Mouse (Mus musculus) left cerebral cortex, adult 9 months (tissue): ENCODE measurements around the gene Phldb2.

Experiments
- DNase-seq, 2 experiments: peaks; one replicate each; pipeline ENCODE4 v3.0.0; 2022; ENCODE audit warnings: low spot score in 2 of 2

The Phldb2 gene

DNA sequence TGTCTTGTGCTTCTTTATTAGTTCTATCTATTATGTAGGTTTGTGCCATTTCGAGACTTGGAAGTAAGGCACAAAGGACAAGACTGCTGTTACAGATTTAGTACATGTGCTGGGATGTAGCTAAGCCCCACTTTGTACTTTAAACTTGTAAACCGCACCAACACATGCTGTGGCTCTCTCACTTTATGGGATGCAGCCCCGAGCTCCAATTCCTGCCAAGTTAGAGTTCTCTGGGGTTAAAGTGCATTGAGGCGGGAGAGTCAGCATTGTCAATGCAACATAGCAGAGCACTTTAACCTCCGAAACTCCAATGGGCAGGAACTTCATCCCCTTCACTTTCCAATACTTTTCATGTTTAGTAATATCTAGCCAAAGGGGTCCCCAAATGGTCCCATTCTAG is 224.2 kb downstream of the Phldb2 start:
- DNase-seq, result no peak

DNA sequence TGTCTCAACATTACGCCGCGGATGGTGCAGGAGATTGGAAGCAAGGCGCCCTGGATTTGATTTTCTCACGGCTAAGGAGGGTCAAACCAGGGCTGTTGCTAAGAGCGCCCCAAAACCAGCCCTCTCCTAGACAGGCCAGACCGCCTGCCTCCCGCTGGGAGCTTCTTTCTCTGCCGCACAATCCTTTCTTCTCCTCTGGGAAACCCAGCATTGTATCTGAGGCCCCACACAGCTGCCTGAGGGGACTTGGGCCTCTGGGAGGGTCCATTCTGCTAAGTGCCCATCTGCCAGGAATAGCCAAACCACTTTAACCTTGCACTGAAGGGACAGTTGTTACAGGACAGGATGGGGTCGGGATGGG is 228.7 kb downstream of the Phldb2 start:
- peak in 1 of 2 experiments; percentile 60 for DNase-seq

DNA sequence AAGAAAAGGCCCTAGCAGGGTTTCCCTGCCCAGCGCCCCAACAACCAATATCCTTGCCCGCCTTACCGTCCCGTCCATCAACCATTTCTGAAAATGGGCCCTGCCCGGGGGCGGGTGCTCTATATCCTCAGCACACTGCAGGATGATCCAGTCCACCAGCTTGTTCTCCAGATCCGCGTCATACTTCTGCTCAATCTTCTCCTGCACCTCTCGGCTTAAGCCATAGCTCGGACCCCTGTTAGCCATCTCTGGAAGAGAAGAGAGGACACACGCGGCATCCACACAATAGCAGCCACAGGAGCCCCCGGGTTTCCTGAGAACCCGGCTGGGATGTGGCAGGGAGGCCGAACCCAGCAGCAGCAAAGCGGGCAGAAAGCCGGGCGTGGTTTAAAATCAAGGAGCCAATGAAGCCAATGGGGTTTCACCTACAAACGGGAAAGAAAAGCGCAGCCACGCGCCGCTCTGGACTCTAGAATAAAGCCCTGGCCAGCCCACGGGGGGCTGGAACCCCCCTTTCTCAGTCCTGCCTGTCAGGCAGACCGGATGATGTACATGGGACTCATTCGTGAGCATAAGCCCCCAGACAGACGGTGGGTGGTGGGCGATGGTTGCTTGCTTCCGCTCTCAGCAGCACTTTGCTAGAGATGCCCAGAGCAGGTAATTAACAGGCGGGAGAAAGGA is 229.2 kb downstream of the Phldb2 start, which contains the start of gene Tagln3:
TSS of gene Tagln3 (minus strand) at position 548 of the 681 bp plus-strand sequence.
- DNase-seq, result peak in 1 of 2 experiments; percentile 79

DNA sequence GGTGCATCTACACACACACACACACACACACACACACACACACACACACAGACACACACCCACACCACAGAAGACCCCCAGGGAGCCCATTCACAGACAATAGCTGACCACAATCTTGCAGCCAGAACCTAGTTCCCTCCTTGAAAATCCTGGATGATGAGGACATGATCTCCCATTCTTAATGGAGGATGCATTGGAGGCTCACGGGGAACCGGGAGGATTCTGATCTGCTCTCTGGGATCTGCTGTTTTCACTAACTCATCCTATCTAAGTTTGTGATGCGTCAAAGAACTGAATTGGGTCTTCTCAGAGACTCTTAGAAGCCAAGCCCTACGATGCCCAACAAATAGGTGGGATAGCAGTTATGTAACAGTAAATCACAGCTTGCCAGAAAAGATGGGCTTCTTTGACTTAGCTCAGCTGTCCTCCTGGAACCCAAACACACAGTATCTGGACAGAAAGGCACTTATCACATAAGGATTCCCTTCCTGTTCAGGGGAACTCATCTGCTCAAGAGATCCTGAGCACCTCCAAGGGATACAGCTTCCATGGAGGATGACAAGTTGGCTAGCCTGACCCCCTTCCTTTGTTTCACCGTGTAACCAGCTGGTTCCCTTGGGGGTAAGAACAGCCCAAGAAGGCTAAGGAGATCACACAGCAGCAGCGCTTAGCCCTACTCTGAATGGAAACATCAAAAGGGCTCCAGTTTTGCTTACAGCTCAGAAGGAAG is 230.1 kb downstream of the Phldb2 start:
- peak in 1 of 2 experiments; percentile 47 for DNase-seq

DNA sequence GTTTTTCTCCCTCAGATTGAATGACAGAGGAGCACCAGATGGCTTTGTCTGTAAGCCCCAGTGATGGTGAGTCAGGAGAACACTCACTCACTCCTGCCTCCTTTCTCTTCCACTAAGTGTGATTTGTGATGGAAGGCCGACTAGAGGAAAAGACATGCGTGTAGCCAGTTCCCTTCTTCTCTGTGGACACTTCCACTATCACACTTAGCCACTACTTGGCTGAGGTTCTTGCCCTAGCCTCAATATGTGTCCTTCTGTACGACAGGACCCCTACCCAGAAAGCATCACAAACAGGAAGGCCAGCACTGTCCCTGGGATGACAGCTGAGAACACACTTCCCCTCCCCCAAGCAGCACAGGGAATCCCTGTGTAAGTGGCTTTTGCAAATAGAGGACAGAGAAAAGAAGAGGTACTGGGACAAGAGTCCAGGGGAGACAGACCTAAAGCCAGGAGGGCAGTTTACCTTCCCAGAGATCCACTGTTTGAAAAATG is 230.9 kb downstream of the Phldb2 start:
- DNase-seq, result peak in 1 of 2 experiments; percentile 49

DNA sequence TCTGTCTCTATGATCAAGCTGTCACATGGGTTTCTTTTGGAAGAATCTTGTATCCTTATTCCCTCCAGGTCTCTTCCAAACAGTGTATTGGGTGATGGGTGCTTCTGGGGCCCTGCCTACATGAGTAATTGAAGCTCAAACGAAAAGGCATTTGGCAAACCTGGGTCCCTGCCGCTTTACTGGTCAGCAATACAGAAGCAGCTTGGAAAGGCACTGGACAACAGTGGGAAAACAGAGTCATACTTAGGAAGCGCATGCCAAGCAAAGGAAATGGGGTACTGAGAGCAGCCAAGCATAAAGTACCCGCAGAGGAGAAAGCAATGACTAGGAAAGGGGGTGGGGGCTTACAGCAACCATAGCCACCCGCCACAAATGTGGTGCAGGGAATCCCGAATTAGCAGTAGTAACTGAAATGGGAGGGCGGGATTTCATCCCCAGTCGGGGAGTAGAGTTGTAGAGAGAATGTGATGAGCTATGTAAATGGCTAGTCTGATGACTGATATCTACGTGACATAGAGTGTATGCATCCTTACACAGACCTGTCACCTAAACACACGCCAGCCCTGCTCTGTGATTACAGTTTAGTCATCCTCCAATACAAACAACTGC is 233.3 kb downstream of the Phldb2 start:
- DNase-seq, result no peak

DNA sequence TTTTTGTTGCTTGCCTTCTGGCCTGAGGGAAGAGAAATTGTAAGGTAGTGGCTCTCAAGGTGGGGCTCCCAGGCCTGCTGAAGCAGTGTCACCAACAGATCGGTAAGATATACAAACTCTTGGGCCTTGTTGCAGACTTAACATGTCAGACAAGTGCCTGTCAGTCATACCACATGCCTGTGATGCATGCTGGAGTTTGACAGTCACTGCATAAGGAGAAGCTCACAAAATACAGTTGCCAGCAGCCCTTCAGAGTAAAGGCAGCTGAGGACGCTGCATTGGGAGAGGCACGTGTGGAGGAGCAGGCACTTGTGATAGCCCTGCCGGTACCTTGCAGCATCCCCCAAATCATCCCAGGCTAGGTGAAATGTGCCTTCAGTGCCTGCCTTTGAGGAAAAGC is 235.1 kb downstream of the Phldb2 start:
- no peak for DNase-seq

DNA sequence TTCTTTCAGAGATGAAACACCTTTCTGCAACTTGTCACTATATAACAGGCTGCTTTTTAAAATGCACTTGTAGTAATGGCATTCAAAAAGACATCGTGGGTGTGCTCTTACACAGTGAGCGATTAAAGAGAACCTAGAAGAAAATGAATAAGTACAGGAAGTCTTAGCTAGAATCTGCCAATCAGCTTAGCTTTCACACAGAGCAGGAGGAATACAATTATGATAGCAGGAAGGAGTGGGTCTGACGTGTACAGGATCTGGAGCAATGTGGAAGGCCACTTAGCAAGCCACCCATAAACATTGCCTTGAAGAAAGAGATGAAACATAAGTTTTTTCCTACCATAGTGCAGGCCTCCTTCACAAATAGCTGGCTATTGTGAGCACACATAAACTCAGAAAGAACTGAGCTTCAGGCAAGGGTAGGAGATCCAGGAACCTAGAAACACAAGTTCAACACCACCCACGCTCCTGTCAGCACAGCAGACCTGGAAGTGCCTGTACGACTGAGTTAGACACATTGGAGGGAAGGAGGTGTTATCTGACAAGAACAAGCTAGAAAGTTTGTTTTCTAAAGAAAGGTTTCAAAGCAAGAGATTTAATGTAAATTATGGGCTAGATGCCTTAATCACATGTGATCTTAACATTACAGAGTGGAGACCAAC is 238.8 kb downstream of the Phldb2 start:
- DNase-seq, result no peak

DNA sequence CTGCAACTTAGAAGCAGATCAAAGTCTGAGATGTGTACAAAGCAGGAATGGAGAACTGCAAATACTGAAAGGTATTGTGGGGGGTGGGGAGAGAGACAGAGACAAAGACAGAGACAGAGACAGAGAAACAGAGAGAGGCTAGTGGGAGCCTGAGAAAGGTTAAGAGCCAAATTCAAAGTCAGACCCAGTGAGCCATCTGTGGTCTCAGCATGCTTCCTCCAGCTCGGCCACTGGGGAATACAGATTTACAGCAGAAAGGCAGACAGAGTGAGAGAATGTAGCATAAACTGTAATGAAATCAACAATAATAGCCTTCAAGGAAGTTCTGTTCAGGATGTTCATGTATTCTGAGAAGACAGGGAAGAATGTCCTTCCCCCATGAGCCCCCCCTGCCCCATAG is 239.5 kb downstream of the Phldb2 start:
- no peak for DNase-seq

DNA sequence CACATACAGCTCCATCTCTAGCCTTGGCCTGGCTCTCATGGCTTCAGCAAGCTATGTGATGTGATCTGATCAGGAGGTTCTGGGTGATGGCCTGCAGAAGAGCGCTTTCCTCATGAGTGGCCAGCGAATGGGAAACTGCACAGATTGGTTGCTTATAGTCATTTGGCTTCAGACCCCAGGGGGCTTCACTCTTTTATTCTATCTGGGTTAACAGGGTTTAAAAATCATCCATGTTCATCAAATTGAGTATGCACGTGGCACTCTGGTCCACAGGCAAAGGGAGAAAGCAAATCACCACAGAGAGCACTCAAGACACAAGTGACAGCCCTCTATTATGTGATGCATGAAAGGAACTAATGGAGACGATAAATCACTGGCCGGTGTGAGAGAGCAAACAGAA is 240.1 kb downstream of the Phldb2 start:
- no peak for DNase-seq

DNA sequence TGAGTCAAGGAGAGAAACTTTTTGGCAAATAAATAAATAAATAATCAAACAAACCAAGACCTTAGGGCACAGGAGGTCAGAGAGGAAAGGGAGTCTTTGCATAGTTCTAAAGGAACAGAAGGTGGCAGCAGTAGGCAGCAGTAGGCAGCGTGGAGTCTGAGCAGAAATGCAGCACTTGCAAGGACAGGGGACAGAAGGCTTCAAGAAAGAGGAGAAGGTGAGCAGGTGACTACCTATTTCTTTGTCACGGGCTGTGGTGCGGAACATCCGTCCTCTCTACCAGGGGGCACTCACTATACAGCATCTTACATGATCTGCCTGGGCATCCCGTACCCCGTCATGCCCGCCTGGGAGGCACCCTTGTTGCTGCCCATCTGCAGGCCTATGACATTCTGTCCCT is 242.1 kb downstream of the Phldb2 start:
- no peak for DNase-seq

DNA sequence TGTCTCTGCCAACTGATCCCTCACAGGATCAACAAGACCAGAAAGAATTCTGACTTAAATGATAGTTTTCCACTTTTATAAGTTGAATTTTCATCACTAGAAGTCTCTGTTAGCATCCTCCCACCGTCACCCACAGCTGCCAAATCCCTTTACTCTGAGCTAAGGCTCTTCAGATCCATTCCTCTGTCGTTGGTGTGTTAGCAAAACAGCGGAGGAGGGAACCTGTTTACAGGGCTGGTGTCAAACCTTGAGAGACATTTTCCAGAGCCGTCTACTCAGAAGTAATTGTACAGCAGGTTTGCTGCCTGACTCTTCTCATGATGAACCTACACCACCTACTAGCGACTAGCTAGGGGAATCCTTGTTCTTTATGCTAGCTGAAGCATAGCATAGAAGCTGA is 254.1 kb downstream of the Phldb2 start:
- DNase-seq, result no peak

DNA sequence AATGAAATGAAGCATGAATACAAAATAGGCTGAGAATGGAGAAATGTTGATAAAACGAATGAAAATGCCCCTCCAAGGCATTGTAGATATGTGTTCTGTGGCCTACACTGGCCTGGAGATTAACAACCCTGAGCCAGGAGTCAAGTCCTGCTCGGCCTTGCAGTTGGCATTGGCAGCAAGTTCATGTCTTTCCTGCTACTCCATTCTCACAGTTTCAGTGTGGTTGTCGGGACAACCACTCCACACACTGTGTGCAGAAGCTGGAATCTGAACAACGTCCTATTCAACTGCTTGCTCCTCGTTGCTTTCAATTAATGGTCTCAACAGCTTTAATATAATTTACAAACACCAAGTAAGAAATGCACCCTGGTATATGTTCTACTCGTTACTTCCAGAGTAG is 255.4 kb downstream of the Phldb2 start:
- DNase-seq, result no peak
